Mouse (Mus musculus) cerebellum, adult 18-20 months (tissue): ENCODE measurements around the gene Snrnp40.

Experiments
- DNase-seq, 2 experiments: peaks; one replicate each; pipeline ENCODE4 v3.0.0; 2021

The Snrnp40 gene

GRCm38 (mm10) chr4:130387256-130387655 lies 27.3 kb downstream of the Snrnp40 start:
- DNase-seq = peak; percentile 63 to 73

- DNase-seq = peak; percentile 25 to 33
Observed at GRCm38 (mm10) chr4:130389496-130389895, 29.6 kb downstream of the Snrnp40 start.

- DNase-seq = no peak
Observed at GRCm38 (mm10) chr4:130389927-130390326, 30.0 kb downstream of the Snrnp40 start.

GRCm38 (mm10) chr4:130391265-130391664 lies 31.3 kb downstream of the Snrnp40 start:
- no peak for DNase-seq
